Mouse (Mus musculus) spleen, adult 2 months (tissue): ENCODE data around the gene 4930505A04Rik.

Source experiments
- CTCF ChIP-seq: fragments of 200-500 bp; IDR thresholded peaks from 2 replicates; pipeline ENCODE4 v1.5.1; 2011; ENCODE audit warnings: mild to moderate bottlenecking, inconsistent platforms; ENCODE audit not compliant: insufficient read depth, insufficient read length, insufficient replicate concordance; ENCODE audit errors: extremely low read depth
- POLR2A ChIP-seq: fragments of 200-500 bp; IDR thresholded peaks from 2 replicates; pipeline ENCODE4 v1.6.1; 2011; ENCODE audit warnings: low read depth, low read length, inconsistent platforms

- no peak for TF ChIP-seq CTCF
- TF ChIP-seq POLR2A, result no peak
These were observed 11.7 kb upstream of the 4930505A04Rik start for GRCm38 (mm10) chr11:30483286-30483685.
